Mouse (Mus musculus): ENCODE data around the gene Rfc5.

The Rfc5 gene

DNA sequence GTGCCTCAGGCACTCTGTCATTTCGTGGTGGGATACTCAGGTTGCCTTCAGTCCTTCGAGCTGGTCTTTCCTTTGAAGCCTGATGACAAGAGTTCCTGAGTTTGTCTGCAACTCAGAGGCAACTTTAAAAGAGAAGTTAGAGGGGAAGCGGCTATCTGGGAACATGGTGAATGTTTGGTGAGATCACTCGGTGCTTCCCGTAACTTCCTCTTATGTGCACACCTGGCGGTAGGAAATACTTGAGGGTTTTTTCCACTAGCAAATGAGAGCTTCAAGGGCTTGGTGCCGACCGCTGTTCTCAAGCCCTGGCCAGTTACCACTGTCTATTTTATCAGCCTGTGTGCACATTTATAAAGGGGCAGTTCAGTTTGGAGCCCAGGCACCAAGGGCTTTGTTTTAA is 34.7 kb downstream of the Rfc5 start:
- no peak for DNase-seq (ENCODE audit: inconsistent age in 2 of 2, low spot score in 1 of 2)

DNA sequence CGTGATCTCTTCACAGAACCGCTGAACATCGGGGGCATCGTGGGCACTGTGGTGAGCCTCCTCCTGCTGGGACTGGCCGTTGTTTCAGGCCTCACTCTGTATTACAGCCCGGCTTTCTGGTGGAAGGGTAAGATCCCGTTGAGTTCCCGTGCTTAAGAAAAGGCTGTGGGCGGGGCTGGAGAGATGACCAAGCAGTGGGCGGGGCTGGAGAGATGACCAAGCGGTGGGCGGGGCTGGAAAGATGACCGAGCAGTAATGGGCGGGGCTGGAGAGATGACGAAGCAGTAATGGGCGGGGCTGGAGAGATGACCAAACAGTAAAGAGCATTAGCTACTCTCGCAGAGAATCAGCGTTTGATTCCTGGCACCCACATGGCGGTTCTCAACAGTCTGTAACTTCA is 40.6 kb downstream of the Rfc5 start:
- DNase-seq (ENCODE audit: inconsistent age in 2 of 2, low spot score in 1 of 2), result peak; percentile 70 to 87

DNA sequence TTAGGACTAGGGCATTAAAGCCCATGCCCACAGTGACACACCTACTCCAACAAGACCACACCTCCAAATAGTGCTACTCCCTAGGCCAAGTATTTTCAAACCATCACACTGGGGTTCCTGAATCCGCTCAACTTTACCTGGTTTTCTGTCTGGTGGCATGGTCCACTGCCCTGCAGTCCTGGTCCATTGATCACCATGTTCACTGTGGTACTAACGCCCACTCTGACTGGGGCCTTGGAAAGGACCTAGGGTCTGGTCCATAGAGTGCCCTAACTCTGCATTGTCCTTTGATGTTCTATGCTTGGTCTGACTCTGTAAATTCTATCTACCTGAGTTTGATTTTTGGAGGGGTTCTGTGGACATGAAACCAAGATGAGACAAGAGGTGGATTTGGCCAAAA is 41.0 kb downstream of the Rfc5 start:
- peak in 1 of 2 experiments; percentile 28 for DNase-seq (ENCODE audit: inconsistent age in 2 of 2, low spot score in 1 of 2)

DNA sequence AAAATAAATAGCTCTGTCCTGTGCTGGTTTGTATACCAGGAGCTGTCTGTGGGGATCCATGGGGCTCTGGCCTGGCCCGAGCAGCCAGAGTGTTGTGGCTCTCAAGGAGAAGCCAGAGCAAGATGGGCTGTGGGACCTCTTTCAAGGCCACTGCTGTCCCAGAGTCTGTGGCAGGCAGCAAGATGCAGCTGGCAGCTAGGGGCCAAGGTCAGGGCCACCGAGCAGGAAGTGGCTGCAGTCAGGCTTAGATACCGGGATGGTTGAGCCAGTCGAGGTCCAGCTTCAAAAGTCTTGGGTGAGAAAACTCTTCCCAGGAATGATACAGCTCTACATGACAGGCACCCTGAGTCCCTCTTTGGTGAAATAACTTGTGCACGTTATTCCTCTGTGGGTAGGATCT is 41.8 kb downstream of the Rfc5 start:
- peak; percentile 77 to 79 for DNase-seq (ENCODE audit: inconsistent age in 2 of 2, low spot score in 1 of 2)

DNA sequence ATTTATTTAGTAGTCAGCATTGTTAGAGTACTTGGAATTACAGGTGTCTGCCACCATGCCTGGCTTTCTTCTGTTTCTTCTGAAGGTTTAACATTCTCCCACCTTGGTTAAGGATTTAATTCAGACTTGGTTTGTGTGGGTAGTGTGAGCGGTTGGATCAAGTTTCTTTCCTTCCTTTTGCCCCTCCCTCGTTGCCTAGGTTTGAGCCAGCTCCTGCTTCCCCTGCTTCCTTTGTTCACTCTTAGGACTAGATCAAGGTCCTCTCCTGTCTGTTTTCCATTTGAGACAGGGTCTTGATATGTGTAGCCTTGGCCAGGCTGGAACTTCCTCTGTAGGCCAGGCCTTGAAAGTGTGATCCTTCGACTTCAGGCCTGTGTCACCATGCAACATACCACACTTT is 42.6 kb downstream of the Rfc5 start:
- DNase-seq (ENCODE audit: inconsistent age in 2 of 2, low spot score in 1 of 2), result peak in 1 of 2 experiments; percentile 54

DNA sequence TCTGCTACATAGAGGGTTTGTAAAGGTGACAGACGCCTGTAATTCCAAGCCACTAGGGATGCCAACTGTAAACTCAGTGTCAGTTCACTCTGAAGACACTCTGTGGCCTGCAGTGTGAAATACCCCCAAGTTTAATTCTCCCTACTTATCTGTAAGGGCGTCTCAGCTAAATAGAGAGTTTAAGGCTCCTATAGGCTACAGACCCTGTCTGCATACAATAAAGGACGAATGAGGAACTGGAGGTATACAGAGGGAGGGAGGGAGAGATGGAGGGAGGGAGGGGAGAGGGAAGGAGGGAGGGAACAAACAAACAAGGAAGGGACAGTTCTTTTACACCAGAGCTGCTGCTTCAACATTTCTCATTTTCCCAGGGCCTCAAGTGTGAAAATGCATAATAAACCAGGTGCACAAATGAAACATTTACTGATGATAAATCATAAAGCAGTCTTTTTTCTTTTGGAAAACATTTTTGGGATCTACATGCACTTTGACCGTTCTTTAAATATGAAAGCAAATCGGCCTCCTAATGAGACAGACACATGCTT is 43.3 kb downstream of the Rfc5 start:
- no peak for DNase-seq (ENCODE audit: inconsistent age in 2 of 2, low spot score in 1 of 2)

DNA sequence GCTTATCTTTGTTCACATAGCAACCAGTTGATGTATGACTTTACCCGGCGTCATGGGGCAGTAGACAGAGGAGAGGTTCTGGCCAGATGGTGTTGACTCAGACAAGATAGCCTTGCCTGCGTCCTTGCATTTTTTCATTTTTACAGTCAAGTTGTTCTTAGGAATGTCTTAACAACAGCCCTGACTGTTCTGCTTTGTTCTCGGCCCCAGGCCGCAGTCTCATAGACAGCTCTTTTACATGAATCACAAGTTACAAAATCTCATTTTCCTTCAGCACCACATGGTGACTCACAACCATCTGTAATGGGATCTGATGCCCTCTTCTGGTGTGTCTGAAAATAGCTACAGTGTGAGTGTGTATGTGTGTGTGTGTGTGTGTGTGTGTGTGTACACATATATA is 44.4 kb downstream of the Rfc5 start:
- DNase-seq (ENCODE audit: inconsistent age in 2 of 2, low spot score in 1 of 2), result peak in 1 of 2 experiments; percentile 57

DNA sequence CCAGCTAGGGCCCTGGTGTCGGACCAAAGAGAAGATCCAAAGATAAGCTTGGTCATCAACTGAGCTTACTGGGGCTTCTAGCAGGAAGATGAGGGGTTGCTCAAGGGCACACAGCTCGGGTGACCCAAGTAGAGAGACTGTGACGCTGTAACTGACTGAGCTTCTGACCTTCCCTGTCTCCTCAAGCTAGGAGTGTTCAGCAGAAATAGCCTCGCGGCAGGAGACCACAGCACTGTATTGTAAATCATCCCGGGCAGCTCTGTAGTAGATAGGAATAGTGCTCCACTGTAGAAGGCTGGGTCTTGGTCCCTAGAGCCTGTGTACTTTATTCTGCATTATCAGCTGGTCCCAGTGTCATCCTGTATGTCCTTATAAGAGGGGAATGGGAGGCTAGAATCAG is 47.0 kb downstream of the Rfc5 start:
- no peak for DNase-seq (ENCODE audit: inconsistent age in 2 of 2, low spot score in 1 of 2)

DNA sequence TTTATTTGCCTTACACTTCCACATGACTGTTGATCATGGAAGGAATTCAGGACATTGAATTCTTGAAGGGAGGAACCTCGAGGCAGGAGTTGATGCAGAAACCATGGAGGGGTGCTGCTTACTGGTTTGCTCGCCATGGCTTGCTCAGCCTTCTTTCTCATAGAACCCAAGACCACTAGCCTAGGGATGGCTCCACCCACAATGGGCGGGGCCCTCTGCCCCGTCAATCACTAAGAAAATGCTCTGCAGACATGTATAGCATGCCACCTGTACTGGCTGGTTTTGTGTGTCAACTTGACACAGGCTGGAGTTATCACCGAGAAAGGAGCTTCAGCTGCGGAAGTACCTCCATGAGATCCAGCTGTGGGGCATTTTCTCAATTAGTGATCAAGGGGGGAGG is 48.8 kb downstream of the Rfc5 start:
- no peak for DNase-seq (ENCODE audit: inconsistent age in 2 of 2, low spot score in 1 of 2)

DNA sequence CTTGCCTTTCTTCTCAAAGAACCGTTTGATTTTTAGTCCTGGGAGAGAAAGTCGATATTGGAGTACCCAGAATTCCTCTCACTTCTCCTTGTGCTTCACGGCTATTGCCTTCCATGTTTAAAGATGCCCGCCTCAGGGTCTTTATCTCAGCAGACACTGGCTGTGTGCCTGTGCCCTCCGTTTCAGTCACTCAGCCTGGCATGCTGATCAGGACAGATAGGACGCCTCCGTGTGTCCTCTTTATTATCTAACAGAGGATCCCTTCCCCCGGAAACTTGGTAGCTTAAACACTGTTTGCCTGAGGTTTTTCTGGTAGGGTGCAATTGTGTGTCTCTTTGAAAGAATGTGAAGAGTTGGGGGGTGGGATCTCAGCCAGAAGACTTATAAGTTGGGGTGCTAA is 50.3 kb downstream of the Rfc5 start:
- no peak for DNase-seq (ENCODE audit: inconsistent age in 2 of 2, low spot score in 1 of 2)

DNA sequence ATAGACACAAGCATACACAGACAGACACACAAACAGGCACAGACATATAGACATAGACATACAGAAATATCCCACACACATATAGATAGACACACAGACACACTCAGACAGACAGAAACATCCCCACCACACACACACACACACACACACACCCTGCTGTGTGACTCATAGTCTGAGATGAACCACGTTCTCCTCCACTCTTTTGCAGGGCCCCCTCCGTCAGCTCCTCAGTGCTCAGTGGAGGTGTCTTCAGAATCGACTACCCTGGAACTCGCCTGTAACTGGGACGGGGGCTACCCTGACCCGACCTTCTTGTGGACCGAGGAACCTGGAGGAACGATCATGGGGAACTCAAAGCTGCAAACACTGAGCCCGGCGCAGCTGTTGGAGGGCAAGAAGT is 50.8 kb downstream of the Rfc5 start:
- no peak for DNase-seq (ENCODE audit: inconsistent age in 2 of 2, low spot score in 1 of 2)

DNA sequence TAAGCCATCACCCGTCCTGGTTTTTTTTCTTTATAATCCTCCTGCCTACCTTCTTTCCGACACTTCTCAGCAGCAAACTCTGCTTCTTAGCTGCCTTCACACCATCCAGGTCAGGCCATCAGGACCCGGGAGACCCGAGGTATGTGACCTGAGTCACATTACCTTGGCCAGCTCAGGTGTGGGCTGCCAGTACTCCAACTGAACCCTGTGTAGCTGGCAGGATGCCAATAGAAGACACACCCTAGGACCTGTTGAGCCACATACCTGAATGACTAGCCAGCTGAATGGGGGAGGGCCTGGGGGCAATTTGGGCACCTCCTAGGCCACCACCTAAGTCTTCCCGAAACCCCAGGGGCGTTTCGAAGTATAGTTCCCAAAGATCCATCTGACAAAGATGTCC is 58.4 kb downstream of the Rfc5 start:
- DNase-seq (ENCODE audit: inconsistent age in 2 of 2, low spot score in 1 of 2), result no peak
